Mouse (Mus musculus) spleen, postnatal 4 days (tissue): ENCODE data around the gene Crebzf.

Experiments used
- DNase-seq, 2 experiments: peaks; one replicate each; pipeline ENCODE4 v3.0.0; 2022; ENCODE audit warnings: low spot score in 2 of 2

Crebzf gene

DNA sequence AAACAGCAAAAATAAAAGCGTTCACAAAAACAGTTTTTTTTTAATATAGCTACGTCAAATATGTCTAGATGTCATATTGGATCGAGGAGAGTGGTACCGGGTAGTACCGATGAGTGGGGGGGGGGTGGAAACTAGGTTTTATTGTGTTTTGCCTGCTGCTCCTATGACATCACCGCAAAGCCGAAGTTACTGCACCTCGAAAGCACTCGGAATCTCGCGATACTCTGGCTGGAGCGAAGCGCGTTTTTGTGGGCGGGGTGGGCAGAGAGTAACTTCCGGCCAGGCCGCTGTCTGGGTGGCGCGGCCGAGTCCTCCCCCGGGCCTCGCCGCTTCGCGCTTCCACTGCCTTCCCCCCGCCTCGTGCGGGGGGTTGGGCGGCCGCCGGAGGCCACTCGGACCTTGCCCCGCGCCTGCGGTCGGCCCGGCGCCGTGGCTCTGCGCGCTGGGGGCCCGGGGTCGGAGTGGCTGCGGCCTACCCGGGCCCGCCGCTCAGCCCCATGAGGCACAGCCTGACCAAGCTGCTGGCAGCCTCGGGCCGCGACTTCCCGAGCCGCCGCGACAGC, at the start of gene Crebzf:
Crebzf (plus strand) TSS at position 212 of the 563 bp plus-strand sequence.
- peak; percentile 95 to 97 for DNase-seq

DNA sequence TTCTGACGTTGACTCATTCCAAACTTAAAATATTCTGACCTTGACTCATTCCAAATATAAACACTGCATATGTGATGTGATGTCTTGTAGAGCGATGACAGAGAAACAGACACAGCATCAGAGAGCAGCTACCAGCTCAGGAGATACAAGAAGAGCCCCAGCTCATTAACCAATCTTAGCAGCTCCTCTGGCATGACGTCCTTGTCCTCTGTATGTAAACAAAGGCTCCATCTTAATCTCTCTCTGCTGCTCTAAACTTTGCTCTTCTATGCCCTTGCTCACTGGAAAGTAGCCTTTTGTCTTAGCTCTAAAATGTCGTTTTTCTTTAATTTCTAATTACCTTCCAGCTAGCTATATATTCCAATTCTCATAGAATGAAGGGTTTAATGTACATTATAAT, 47.5 kb upstream of the Crebzf start:
- DNase-seq, result no peak

DNA sequence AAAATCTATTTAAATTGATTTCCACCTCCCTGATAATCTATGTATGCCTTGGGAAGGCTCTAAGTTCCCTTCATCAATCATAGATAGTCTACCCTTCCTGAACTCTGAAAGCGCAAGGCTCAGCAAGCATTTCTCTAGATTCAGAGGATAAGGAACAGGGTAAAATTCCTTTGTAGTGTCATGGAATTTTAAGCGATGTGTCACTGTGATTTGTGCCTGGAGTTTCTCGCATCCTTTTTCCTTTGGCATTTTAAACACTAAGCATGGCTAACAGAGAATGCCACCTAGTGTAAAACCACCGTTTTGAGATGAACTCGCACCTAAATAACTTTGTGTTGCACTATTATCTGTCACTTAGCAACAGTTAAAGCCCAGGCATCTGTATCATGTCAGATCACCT, 46.6 kb upstream of the Crebzf start:
- DNase-seq, result no peak

DNA sequence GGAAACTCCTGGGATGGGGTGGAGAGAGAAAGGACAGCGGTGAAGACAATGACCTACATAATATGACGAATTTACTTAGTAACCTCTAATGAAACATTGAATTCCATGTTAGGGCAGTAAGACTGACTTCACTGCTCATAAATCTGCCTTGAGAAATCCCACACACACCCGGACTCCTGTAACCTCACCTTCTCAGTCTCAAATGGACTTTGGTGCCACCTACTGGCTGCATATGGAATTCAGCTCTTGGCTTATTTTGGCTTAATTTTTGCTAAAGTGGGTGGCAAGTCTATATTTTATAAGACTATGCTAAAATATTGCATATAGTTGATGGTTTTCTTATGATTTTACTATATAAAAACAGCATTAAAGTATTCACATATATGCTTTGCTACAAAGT, 32.6 kb upstream of the Crebzf start:
- DNase-seq, result peak; percentile 42 to 77

DNA sequence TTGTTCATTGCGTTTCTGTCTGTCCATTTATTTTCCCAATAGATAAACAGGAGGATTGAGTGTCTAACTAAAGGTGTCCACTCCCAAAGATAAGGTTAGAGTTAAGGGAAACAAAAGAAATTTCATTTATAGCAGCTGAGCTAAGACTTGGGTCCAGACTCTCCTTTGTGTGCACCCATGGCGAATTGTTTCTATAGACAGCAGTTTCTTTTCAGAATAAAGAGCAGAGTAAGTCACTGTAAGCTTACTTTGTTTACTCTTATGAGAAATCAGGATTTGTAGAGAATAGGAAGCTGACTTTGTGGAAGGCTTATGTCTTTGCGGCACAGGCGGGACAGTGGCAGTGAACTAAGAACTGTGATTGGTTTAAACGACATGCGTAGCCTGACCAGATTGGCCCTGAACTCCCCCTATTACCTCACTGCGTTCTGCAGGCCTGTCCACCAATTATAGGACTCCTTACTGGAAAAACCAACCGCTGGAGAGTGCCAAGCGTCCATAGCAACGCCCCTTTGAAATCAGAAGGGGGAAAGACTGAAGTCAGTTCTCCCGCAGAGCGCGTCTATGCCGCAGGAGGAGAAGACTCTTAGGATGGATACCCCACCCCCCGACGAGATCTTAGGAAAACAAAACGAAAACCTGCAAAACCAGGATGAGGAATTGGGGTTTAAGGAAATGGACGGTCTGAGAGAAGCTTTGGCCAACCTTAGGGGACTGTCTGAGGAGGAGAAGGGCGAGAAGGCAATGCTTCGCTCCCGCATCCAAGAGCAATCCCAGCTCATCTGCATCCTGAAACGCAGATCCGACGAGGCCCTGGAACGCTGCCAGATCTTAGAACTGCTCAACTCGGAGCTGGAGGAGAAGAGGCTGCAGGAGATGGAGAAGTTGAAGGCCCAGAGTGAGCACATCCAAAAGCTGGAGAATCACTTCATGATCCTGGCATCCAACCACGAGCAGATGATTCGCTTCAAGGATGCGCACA, 16.2 kb upstream of the Crebzf start, which contains the start of gene Ccdc89:
Ccdc89 (plus strand) TSS at position 558 of the 982 bp plus-strand sequence.
- peak; percentile 29 to 61 for DNase-seq

DNA sequence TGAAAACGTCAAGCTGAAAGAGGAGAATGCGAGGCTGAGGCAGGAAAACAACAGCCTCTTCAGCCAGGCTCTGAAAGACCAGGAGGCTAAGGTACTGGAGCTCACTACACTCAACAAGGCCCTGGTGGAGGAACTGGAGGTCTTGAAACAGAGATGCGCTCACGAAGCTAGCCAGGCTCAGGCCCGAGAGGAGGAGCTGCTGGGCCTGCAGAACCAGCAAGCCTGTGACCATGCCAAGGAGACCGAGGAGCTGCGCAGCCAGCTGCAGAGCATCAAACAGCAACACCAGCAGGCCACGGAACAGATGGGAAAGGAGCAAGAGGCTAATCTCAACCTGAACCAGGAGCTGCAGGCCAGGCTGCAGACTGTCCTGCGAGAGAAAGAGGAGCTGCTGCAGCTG, 15.5 kb upstream of the Crebzf start:
- DNase-seq, result no peak

DNA sequence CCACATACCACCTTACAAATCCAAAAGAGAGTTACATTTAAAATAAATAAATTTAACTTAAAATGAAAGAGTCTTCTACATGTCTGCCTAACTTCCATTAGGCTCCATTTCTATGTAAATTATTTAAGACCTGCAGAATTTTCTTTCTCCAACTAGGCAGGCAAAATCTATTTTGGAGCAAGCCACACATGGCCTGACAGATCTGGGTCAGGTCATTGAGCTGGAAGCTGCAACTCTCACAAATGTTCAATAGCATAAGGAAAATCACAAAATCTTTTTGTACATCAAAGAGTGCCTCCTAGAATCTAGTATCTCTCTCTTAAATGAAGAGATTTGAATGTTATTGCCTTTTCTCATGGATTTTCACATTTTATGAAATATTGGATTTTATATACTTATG, 10.3 kb upstream of the Crebzf start:
- DNase-seq, result no peak

DNA sequence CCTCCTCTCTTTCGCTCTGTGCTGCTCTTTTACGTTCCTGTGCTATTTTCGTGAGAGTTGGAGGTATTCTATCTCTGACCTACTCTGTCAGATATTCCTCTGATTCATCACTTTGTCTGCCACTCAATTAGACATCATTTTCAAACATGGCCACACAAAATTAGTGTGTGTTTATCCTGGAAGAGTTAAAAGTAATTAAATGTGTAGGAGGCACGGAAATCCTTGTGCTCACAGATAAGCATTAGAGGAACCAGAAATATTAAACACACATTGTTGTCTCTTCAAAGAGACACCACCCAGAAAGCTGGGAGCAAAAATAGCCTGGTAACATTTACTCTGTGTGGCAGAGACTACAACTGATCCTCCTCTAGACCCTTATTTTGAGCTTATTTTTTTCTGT, 2.5 kb upstream of the Crebzf start:
- no peak for DNase-seq

DNA sequence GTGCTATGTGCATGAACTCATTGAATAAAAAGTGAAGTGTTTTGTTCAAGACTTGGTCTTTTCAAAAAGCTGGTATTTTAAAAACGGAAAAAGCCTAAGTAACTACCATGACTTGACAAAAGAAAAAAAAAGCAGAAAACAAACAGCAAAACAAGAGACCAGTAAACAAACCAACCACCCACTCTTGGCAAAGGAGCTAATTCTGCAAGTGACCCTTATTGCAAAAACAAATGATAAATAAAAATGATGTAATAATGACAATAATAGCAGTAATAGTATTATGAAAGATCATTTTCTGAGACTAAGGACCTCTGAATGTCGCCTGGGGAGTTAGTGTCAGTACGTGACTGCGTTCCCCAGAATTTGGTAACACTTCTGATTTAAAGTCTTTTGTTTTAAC, 459 bp upstream of the Crebzf start:
- no peak for DNase-seq

DNA sequence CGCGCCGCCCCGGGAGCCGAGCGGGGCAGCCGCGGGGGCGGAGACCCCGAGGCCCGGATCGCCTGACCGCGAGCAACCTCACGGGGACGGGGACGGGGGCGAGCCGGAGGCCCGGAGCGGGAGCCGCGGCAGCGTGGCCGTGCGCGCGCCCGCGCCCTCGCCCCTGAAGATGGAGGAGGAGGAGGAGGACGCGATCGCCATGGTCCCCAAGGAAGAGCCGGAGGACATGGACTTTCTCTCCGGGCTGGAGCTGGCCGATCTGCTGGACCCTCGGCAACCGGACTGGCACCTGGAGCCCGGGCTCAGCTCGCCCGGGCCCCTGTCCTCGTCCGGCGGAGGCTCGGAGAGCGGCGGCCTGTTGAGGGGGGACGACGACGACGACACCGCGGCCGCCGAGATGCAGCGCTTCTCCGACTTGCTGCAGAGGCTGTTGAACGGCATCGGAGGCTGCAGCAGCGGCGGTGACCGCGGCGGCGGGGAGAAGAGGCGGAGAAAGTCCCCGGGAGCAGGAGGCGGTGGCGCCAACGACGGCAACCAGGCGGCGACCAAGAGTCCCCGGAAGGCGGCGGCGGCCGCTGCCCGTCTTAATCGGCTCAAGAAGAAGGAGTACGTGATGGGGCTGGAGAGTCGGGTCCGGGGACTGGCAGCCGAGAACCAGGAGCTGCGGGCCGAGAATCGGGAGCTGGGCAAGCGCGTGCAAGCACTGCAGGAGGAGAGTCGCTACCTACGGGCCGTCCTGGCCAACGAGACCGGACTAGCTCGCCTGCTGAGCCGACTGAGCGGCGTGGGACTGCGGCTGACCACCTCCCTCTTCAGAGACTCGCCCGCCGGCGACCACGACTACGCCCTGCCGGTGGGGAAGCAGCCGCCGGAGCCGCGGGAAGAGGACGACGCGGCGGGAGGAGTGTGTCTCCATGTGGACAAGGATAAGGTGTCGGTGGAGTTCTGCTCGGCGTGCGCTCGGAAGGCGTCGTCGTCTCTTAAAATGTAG, 867 bp downstream of the Crebzf start:
- DNase-seq, result peak; percentile 75 to 88

DNA sequence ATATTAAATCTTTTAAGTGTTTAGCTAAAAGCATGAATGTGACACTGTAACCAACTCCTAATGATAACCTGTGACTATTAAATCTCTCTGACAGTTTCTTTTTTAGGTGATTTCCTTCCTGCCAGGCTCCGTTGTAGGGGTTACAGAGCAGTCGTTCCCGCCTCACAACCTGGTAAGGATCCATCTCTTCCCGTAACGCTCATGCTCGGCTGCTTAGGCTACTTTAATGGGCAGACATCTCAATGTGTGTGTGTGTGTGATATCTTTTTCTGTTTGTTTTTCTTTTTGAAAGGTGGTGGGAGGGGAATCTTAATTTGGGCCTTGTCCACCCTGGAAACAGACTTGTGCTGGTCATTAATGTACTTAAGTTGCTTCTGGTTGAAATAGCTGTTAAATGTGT, 1.7 kb downstream of the Crebzf start:
- no peak for DNase-seq

DNA sequence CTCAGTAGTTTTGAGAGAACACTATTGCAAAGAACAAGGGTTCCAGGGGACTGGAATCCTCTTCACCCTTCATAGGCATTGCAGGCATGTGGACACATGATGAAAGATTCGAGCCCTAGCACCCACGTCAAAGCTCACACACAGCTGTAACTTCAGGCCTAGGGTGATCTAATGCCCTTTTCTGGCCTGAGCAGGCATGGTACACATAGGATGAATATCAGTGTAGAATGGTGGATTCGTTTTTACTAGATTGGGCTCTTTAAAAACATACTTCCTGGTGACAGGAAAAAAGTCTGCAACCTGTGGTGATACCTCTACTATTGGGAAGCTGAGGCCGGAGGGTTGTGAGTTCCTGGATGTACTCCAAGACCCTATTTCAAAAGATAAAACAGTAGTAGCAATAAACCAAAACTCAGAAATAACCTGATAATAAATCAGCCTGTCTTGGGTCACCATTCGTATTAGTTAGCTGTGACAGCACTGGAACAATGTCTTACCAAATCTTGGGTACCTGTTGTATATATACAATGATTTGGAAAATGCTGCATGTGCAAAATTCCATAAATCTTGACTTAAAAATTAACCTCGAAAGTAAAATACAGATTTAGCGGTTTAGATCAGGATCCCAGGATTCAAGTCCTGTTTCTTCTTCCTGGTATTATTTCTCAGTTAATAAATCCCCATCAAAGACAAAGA, 13.8 kb downstream of the Crebzf start:
- DNase-seq, result no peak

DNA sequence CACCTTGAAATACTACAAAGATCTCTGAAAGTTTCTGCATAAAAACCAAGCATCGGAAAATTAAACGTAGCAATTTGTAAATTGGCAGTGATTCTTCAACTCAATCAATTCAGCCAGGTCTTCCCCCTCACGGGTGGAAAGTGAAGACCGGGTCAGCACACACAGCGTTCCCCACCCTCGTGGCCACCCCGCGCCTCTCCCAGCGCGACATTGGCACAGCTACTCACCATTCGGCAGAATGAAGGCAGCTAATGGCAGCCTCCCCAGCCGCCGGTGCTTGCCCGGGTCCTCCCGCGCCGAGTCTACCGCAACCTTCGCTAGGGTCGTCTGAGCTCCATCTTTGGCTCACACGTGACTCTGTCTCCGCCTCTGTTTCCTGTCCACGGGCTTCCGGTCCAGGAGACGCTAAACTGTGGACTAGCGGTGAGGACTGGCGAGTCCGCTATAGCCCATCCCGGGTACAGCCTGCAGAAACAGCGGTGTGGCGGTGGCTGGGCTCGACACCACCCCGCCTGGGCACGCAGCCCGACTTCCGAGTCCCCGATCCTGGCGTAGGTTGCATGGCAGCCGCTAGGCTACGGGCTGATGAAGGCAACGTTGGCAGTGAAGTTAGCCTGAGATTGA, 14.4 kb downstream of the Crebzf start, which contains the start of gene Tmem126a:
Tmem126a (minus strand) TSS at position 385 of the 624 bp plus-strand sequence.
- peak; percentile 72 to 86 for DNase-seq

DNA sequence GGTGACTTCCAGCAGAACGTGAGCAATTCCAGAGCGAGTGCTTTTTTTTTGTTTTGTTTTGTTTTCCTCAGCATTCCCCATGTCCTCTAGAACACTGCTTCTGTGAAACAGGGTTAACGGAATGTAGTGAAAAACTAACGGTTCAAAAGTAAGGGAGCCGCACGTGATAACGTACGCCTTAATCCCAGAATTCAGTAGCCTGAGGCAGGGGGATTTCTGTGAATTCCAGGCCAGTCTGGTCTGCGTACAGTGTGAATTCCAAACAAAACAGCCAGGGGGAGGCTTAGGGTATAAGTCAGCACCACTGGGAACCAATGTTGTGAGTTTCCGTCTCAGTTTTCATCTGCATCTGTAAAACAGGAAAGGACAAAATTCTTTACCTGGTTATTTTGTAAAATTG, 15.0 kb downstream of the Crebzf start:
- no peak for DNase-seq

DNA sequence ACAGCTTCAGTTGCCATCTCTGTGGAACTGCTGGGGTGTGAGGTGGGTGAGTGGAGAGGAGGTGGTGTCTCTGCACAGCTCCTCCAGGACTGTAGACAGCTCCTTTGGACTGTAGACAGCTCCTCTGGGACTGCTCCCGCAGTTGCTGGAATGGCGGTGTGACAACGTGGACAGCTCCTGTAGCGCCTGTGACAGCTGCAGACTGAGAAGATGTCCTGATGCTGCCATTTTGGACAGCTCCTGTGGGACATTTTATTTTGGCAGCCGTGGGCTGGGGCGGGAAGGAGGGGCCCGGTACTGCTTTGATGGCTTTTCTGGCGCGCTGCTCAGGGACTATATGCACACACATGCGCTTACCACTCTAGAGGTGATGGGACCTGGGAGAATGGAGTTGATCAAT, 17.8 kb downstream of the Crebzf start:
- no peak for DNase-seq

DNA sequence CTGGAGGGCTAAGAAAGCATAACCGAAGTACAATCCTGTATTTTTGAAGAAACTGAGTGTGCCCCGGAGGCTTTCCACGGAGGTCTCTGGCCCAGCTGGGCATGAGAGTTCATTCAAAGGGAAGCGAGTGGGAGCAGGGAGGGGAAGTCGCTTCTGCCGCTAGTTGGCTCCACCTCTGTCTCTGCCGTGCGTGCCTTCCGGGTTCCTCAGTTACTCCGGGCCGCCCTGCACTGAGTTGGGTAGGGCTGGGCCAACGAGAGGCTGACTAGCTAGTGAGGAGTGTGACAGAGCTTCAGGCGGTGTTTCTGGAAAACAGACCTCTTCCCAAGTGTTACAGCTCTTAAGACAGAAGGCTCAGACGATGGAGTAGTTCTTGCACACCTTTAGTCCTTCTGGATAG, 18.4 kb downstream of the Crebzf start:
- DNase-seq, result peak; percentile 50 to 78

DNA sequence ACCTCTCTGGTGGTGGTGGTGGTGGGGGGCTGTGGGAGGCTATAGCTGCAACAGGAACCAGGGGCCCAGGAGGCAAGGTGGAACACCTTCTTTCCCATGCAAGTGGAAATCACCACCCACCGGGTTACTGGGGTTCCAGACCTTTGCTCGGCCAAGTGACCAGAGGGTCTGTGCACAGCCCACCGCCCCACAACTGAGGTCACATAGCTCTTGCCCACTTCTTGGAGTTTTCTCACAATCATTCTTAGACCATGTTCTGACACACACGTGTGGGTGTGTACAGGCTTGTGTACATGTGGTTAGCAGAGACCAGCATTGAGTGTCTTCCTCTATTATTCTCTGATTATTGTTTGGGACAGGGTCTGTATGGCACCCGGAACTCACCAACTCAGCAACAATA, 18.9 kb downstream of the Crebzf start:
- DNase-seq, result no peak

DNA sequence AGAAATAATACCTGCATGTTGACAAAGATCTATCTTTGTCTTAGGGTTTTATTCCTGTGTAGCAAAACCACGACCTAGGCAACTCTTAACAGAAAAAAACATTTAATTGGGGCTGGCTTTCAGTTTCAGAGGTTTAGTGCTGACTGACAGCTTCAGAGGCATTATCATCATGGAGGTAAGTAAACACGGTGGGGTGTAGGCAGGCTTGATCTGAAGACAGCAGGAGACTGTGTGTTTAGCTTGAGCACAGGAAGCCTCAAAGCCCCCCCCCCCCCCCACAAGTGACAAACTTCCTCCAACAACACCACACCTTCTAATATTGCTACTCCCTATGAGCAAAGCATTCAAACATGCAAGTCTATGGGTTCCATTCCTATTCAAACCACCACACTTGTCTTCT, 31.0 kb downstream of the Crebzf start:
- no peak for DNase-seq

DNA sequence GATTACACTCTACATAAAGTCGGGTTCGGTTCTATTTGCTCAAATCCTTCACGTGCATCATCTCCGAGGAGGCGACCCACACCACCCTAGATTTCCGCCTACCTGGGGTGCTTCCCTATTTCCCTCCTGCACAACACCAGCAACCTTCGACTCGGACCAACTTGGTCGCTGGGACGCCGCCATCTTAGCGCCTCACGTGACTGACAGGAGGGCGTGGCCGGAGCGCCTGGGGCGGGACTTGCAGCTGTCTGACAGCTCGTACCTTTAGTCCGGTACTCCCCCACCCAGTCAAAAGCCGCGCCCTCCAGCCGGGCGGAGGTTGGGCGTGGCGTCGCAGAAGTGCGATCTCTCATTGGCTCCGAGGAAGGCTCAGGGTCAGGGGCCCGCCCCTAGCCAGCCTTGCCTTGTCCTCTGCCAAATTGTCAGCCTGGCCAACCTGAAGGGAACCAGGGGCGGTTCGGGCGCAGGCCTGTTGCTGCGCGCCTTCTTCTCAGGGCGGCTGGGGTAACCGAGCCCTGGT, 33.3 kb downstream of the Crebzf start, which contains the start of gene Tmem126b:
Tmem126b (minus strand) TSS at position 209 of the 520 bp plus-strand sequence.
- DNase-seq, result peak; percentile 99
